Mouse (Mus musculus) left cerebral cortex, postnatal 25 days (tissue): ENCODE results near the gene Dlec1. TPM values are rescaled to one million over a fixed set of nuclear protein-coding genes. Genes with fewer than 3 reads are reported as not detected.
A peak's percentile ranks its signal among the peaks of the same experiment; 100 is the strongest.

ENCODE experiments used
- DNase-seq, 2 experiments: peaks; one replicate each; pipeline ENCODE4 v3.0.0; 2022; ENCODE audit warnings: low spot score in 2 of 2, mixed read lengths in 1 of 2
- intact Hi-C: fragments of 180-260 bp; cut with DNase I; formaldehyde crosslinking; loops from one replicate; pipeline ENCODE4 v1.15.1; 2025
- total RNA-seq, 2 experiments: library from RNA; stranded (reverse); gene quantifications; 2 replicates each; pipeline ENCODE4 v1.2.3; 2021

Gene Dlec1
- total RNA-seq, 2 experiments from 2014 or later = 2.5 to 4.4 TPM

- intact Hi-C loops = no loop called here
- no peak for DNase-seq
These were observed 65.3 kb downstream of the Dlec1 start for GRCm38 (mm10) chr9:119167608-119168007.

- intact Hi-C loops = no loop called here
- DNase-seq = no peak
These were observed 77.0 kb downstream of the Dlec1 start for GRCm38 (mm10) chr9:119179292-119179691.

DNA sequence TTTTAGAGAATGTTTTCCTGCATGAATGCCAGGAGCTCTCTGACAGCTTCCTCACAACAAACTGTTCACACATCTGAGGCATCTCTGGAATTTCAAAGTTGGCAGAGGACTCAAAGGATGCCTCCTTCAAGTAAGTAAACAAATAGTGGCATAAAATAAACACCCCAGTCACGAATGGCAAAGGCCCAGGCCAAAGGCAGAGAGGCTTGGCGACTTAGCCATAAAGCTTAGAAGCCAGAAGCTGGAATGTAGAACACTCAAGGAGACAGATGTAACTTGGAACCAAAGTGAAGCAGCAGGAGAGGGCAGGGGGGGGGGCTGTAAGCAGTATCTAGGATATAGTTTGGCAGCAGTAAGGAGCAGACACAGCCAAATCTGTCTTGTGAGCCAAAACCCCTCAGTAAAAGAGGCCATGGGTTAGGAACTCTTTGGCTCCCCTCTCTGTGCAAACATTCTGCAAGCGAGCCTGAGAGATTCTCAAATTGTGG lies 79.0 kb downstream of the Dlec1 start:
- intact Hi-C loops = no loop called here
- no peak for DNase-seq

DNA sequence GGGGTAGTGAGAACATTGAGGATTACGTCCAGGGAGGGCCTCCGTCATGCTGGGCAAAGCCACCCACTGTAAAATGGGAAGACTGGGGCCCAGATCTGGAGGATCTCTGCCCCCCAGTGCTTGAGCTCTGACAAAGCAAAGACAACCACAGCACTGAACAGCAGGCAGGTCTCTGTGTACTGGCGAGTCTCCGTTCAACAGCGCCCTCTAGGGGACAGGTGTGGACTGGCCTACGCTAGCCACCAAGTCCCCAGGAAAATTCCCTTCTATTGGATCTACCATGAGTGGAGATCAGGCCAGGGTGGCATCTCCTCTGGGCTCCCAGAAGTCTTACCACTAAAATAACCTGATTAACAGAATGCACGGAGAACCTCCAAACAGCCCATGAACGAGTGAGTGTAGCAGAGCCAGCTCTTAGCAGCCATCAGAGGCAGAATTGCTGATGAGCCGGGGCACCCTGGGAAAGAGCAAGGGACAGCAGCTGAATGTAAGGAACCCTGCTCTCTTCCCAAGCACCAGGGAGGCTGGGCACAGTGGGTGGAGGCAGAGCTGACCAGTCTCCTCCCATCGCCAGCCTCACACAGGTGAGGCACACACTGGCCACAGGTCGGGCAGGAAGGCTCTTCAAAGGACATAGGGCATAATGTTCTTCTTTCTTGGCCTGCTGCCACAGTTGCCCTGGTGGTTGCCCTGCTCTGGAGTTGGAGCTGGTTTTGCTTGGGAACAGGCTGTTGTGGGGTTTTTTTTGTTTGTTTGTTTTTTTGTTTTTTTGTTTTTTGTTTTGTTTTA lies 90.1 kb downstream of the Dlec1 start:
- DNase-seq = peak; percentile 7 to 23
- intact Hi-C loops = no loop called here

Other genes with a start within 250 kb of the Dlec1 start
- 10 to 100 TPM; 31.9 to 38.7 TPM for gene Ctdspl, start 176.0 kb upstream of the Dlec1 start, total RNA-seq
- gene Vill, start 49.7 kb upstream of the Dlec1 start, total RNA-seq = 1 to 10 TPM; 3.3 to 6.0 TPM
- 10 to 100 TPM in 1 of 2 experiments, 1 to 10 TPM in 1; 9.7 to 10.8 TPM for gene Plcd1, start 9.0 kb upstream of the Dlec1 start, total RNA-seq
- gene Acaa1b, start 54.6 kb downstream of the Dlec1 start, total RNA-seq = 1 to 10 TPM; 1.3 to 1.9 TPM
- not detected for gene Gm47289, start 56.7 kb downstream of the Dlec1 start, total RNA-seq
- not detected for gene Slc22a13, start 106.6 kb downstream of the Dlec1 start, total RNA-seq
- gene Oxsr1, start 219.9 kb downstream of the Dlec1 start, total RNA-seq = 10 to 100 TPM; 28.0 to 31.4 TPM
- 10 to 100 TPM; 71.4 to 72.6 TPM for gene Acaa1a, start 237.2 kb downstream of the Dlec1 start, total RNA-seq
- 1 to 10 TPM; 5.4 to 7.3 TPM for gene Myd88, start 238.9 kb downstream of the Dlec1 start, total RNA-seq